Mouse (Mus musculus) embryonic facial prominence, embryonic 14.5 days (tissue): ENCODE results near the gene Abcc12. TPM values are rescaled to one million over a fixed set of nuclear protein-coding genes. Genes with fewer than 3 reads are reported as not detected.

Experiments used
- ATAC-seq: fragments of 200-750 bp; cut with Nextera tagmentation; 2 replicates; pipeline ENCODE4 v1.8.0; 2017; ENCODE audit warnings: low read depth, moderate number of reproducible peaks, moderate TSS enrichment
- DNase-seq: peaks from one replicate; pipeline ENCODE4 v3.0.0-alpha.2; 2015; ENCODE audit warnings: low spot score
- H3K27ac ChIP-seq: fragments of 300-500 bp; sonication (generic); replicated peaks from 2 replicates; pipeline ENCODE4 v1.5.1; 2014; ENCODE audit warnings: low read depth, mild to moderate bottlenecking, low read length, moderate library complexity
- H3K27me3 ChIP-seq: fragments of 300-500 bp; sonication (generic); replicated peaks from 2 replicates; pipeline ENCODE4 v1.6.1; 2014; ENCODE audit warnings: low read length; ENCODE audit not compliant: control insufficient read depth, insufficient read depth
- H3K36me3 ChIP-seq: fragments of 300-500 bp; sonication (generic); 2 replicates; pipeline ENCODE4 v1.6.1; 2014; ENCODE audit warnings: low read length, mixed read lengths; ENCODE audit not compliant: control insufficient read depth, insufficient read depth
- H3K4me1 ChIP-seq: fragments of 300-500 bp; sonication (generic); 2 replicates; pipeline ENCODE4 v1.6.1; 2014; ENCODE audit warnings: antibody characterized with exemption, low read length; ENCODE audit not compliant: control insufficient read depth, insufficient read depth
- H3K4me2 ChIP-seq: fragments of 300-500 bp; sonication (generic); 2 replicates; pipeline ENCODE4 v1.6.1; 2014; ENCODE audit warnings: low read depth, mild to moderate bottlenecking, low read length, moderate library complexity, mixed read lengths
- H3K4me3 ChIP-seq: fragments of 300-500 bp; sonication (generic); 2 replicates; pipeline ENCODE4 v1.5.1; 2014; ENCODE audit warnings: low read depth, mild to moderate bottlenecking, low read length
- H3K9ac ChIP-seq: fragments of 300-500 bp; sonication (generic); 2 replicates; pipeline ENCODE4 v1.6.1; 2014; ENCODE audit warnings: low read depth, mild to moderate bottlenecking, low read length, moderate library complexity, mixed read lengths
- H3K9me3 ChIP-seq: fragments of 300-500 bp; sonication (generic); 2 replicates; pipeline ENCODE4 v1.6.1; 2016; ENCODE audit warnings: low read length; ENCODE audit not compliant: control insufficient read depth
- WGBS: fragments of 180-500 bp; shearing (Covaris S2); extraction: QIAGEN DNeasy Blood & Tissue Kit; methylation state at CpG from one replicate; pipeline ENCODE4 v1.1.7; 2014; 5-methylcytosine and 5-hydroxymethylcytosine counted together
- polyA plus RNA-seq: library from polyadenylated mRNA; unstranded; fragments of >200 nt; fragmentation: Nextera tagmentation; extraction: Ambion mirVana; gene quantifications from 2 replicates; pipeline ENCODE4 v1.2.1, GENCODE M21; 2014

Gene Abcc12
- polyA plus RNA-seq, 1 experiment from 2014 or later, result 0.29 TPM

- Histone ChIP-seq H3K4me3 (no peak overlapping the region), H3K27ac (no peak overlapping the region), H3K4me1 (no peaks in the 10 kb centered on the region), H3K9ac (no peak overlapping the region), H3K9me3 (0 out of 2 replicates have a peak, but pooled peaks cover 3% of the 10 kb centered on the region), H3K4me2 (no peak overlapping the region), H3K36me3 (no peaks in the 10 kb centered on the region), H3K27me3 (no peaks in the 10 kb centered on the region)
- no peak for ATAC-seq
- WGBS, result 76% methylated on average over 1 of the region's 1 CpGs
- DNase-seq, result no peak
Measured at GRCm38 (mm10) chr8:86514203-86514602, 66.3 kb downstream of the Abcc12 start.

- H3K4me1 ChIP-seq, result no peaks in the 10 kb centered on the region
- H3K4me3 ChIP-seq, result no peak overlapping the region
- H3K4me2 ChIP-seq, result no peak overlapping the region
- H3K27me3 ChIP-seq, result no peaks in the 10 kb centered on the region
- no peaks in the 10 kb centered on the region for H3K36me3 ChIP-seq
- ATAC-seq (no peak), DNase-seq (peak; percentile 27)
- 0 out of 2 replicates have a peak, but pooled peaks cover 3% of the 10 kb centered on the region for H3K9me3 ChIP-seq
- WGBS, result 54% methylated on average over 5 of the region's 5 CpGs
- no peak overlapping the region for H3K27ac ChIP-seq
- no peak overlapping the region for H3K9ac ChIP-seq
Measured at GRCm38 (mm10) chr8:86512886-86513285, 67.6 kb downstream of the Abcc12 start.

DNA sequence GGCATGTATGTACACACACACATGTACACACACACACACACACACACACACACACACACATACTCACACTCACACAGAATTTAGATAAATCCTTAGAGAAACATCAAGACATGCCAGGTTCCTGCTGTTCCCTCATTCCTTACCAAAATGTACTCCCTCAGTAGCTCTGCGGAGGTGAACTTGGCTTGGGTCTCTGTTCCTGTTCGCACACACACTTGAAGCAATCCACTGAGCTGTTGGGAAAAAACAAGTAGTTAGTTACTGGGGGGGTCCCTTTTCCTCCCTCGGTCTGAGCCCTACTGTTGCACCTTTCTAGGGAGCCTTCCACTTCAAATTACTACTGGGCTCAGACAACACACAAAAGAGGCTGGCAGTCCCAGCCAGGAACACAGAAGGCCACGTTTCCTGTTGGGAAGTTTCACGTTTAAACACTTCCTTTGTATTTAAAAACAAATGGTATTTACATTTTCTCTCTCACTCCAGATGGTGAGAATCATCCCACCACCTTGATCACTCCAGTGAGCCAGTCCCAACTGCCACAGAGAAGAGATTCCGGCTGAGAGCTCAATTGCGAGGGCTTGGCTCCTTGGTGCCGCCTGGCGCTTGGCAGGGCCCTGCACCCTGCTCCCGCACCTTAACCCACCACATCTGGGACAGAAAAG lies 68.2 kb downstream of the Abcc12 start:
- WGBS, result 60% methylated on average over 10 of the region's 10 CpGs
- H3K27me3 ChIP-seq, result no peaks in the 10 kb centered on the region
- H3K36me3 ChIP-seq, result no peaks in the 10 kb centered on the region
- H3K4me3 ChIP-seq, result no peak overlapping the region
- DNase-seq (no peak), ATAC-seq (no peak)
- H3K27ac ChIP-seq, result no peak overlapping the region
- H3K4me2 ChIP-seq, result no peak overlapping the region
- H3K4me1 ChIP-seq, result no peaks in the 10 kb centered on the region
- 0 out of 2 replicates have a peak, but pooled peaks cover 3% of the 10 kb centered on the region for H3K9me3 ChIP-seq
- no peak overlapping the region for H3K9ac ChIP-seq

- 74% methylated on average over 7 of the region's 7 CpGs for WGBS
- no peak for ATAC-seq
Measured at GRCm38 (mm10) chr8:86501341-86501740, 79.1 kb downstream of the Abcc12 start.

GRCm38 (mm10) chr8:86495056-86495455 lies 85.4 kb downstream of the Abcc12 start:
- ATAC-seq (no peak), DNase-seq (no peak)
- no peaks in the 10 kb centered on the region for H3K36me3 ChIP-seq
- 94% methylated on average over 4 of the region's 4 CpGs for WGBS
- H3K4me3 ChIP-seq, result no peak overlapping the region
- no peaks in the 10 kb centered on the region for H3K9me3 ChIP-seq
- H3K9ac ChIP-seq, result no peak overlapping the region
- H3K4me1 ChIP-seq, result no peaks in the 10 kb centered on the region
- H3K27ac ChIP-seq, result no peak overlapping the region
- H3K27me3 ChIP-seq, result no peaks in the 10 kb centered on the region
- H3K4me2 ChIP-seq, result no peak overlapping the region

More at GRCm38 (mm10) chr8:86501341-86501740, 79.1 kb downstream of the Abcc12 start:
- Histone ChIP-seq H3K4me2 (no peak overlapping the region), H3K9ac (no peak overlapping the region), H3K27me3 (no peaks in the 10 kb centered on the region), H3K4me3 (no peak overlapping the region), H3K9me3 (peaks cover 7% of the 10 kb centered on the region; the same call in 1 of the 2 replicates), H3K4me1 (no peaks in the 10 kb centered on the region), H3K36me3 (no peaks in the 10 kb centered on the region), H3K27ac (no peak overlapping the region)
- DNase-seq, result no peak

GRCm38 (mm10) chr8:86493841-86494240 lies 86.6 kb downstream of the Abcc12 start:
- H3K9ac ChIP-seq, result no peak overlapping the region
- no peaks in the 10 kb centered on the region for H3K27me3 ChIP-seq
- no peaks in the 10 kb centered on the region for H3K9me3 ChIP-seq
- H3K27ac ChIP-seq, result no peak overlapping the region
- no peak overlapping the region for H3K4me3 ChIP-seq
- H3K4me2 ChIP-seq, result no peak overlapping the region
- no peak for ATAC-seq
- DNase-seq, result no peak
- WGBS, result 50% methylated on average over 1 of the region's 1 CpGs
- H3K4me1 ChIP-seq, result no peaks in the 10 kb centered on the region
- H3K36me3 ChIP-seq, result no peaks in the 10 kb centered on the region

- H3K36me3 ChIP-seq, result no peaks in the 10 kb centered on the region
- no peaks in the 10 kb centered on the region for H3K27me3 ChIP-seq
Measured at GRCm38 (mm10) chr8:86485411-86485810, 95.1 kb downstream of the Abcc12 start.

GRCm38 (mm10) chr8:86484244-86484643 lies 96.2 kb downstream of the Abcc12 start:
- no peak overlapping the region for H3K4me2 ChIP-seq
- no peaks in the 10 kb centered on the region for H3K4me1 ChIP-seq
- DNase-seq, result no peak
- no peak overlapping the region for H3K27ac ChIP-seq
- ATAC-seq, result no peak
- no peak overlapping the region for H3K4me3 ChIP-seq
- no peak overlapping the region for H3K9ac ChIP-seq
- H3K36me3 ChIP-seq, result no peaks in the 10 kb centered on the region
- no peaks in the 10 kb centered on the region for H3K9me3 ChIP-seq
- H3K27me3 ChIP-seq, result no peaks in the 10 kb centered on the region

More at GRCm38 (mm10) chr8:86485411-86485810, 95.1 kb downstream of the Abcc12 start:
- H3K4me2 ChIP-seq, result no peak overlapping the region
- no peak for ATAC-seq
- no peak overlapping the region for H3K4me3 ChIP-seq
- no peak for DNase-seq
- H3K9ac ChIP-seq, result no peak overlapping the region
- WGBS, result 94% methylated on average over 6 of the region's 6 CpGs
- H3K27ac ChIP-seq, result no peak overlapping the region
- H3K4me1 ChIP-seq, result no peaks in the 10 kb centered on the region
- no peaks in the 10 kb centered on the region for H3K9me3 ChIP-seq

GRCm38 (mm10) chr8:86482116-86482515 lies 98.4 kb downstream of the Abcc12 start:
- Histone ChIP-seq H3K27ac (no peak overlapping the region), H3K27me3 (no peaks in the 10 kb centered on the region), H3K4me3 (no peak overlapping the region), H3K9ac (no peak overlapping the region), H3K36me3 (no peaks in the 10 kb centered on the region), H3K4me1 (no peaks in the 10 kb centered on the region), H3K4me2 (no peak overlapping the region), H3K9me3 (no peaks in the 10 kb centered on the region)
- ATAC-seq (no peak), DNase-seq (no peak)
- WGBS, result 83% methylated on average over 1 of the region's 1 CpGs
